Mouse (Mus musculus): ENCODE data around the gene Chml.

Gene Chml

GRCm38 (mm10) chr1:175648615-175649014, 44.1 kb downstream of the Chml start:
- no peak for DNase-seq (ENCODE audit: low read depth, low spot score)

- DNase-seq (ENCODE audit: low read depth, low spot score): no peak
Observed at GRCm38 (mm10) chr1:175646952-175647351, 45.7 kb downstream of the Chml start.

DNA sequence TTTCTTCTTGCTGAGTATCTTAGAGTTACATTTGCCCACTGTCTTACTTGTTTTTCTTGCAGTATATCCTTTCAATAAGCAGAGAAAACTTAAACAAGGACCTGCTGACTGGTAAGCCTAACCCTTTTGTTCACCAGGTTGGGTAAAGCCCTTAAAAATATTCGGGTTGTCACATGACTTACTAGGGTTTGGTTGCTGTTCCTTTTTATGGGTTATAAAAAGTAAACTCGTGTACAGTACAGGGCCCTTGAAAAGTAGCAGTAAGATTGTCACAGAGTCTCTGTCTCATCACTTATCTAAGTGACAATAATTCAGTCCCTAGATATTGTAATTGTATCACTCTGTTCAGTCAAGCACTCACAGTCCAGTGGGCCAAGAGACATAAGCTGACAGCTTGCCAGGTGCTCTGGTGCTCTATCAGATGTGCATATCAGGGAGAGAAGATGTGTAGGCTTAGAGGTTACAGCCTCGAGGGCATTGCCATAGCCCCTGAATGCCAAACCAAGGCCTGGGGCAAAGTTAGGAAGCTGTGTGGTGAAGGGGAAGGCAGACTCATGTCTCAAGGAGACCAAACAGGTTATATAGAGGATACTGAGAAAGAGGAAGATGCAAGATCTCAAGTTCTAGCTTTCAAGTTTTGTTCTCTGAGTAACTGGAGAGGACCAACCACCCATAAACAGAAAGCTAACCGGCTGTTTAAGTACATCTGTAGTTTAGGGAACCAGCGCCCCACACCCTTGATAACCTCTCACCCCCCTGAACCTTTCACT, 49.0 kb downstream of the Chml start:
- no peak for DNase-seq (ENCODE audit: low read depth, low spot score)

DNA sequence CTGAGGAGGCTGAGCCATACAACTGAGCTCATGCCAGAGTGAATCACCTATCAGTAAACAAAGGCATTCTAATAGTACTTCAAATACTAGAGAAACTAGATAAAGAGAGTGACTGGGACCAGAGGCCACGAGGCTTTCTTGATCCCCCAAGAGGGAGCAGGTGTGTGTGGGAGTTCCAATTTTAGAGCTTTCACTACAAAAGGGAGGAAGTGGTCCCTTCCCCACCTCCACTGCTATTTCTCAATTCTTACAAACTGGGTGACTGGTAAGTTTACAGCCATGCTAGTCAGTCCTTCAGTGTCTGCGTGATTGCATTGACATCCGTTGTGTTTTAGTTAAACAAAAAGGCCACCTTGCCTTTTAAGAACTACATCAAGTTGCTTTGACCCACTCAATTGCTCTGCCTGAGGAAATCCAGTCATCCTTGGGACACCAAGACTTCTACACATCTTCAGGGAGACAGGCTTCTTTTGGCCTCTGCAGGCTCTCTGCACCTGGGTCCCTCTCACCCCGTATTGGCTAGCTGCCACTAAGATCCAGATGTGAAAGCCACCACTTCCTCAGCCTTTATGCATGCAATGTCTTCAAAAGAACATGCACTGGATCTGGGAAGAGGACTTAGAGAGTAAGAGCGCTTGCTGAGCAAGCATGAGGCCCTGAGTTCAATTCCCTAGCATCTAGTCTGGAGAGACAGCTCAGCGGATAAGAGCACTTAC, 52.1 kb downstream of the Chml start:
- no peak for DNase-seq (ENCODE audit: low read depth, low spot score)

DNA sequence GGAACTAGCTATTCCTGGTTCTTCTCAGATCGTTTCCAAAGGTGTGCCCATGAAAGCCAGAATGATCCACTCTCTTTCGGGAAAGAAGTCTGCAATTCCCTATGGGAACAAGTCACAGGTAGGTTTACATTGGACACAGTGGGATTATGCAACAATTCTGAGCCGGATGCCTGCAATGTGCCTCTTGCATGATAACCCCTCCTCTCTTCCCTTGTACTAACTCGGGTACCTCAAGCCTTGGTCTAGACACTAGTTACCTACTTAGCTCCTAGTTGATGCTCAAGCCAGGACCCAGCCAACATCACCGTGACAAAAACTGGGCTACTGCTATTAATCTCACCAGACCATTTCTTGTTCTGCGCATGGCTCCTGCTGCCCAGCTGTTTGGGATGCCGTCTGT, 53.6 kb downstream of the Chml start:
- no peak for DNase-seq (ENCODE audit: low read depth, low spot score)

DNA sequence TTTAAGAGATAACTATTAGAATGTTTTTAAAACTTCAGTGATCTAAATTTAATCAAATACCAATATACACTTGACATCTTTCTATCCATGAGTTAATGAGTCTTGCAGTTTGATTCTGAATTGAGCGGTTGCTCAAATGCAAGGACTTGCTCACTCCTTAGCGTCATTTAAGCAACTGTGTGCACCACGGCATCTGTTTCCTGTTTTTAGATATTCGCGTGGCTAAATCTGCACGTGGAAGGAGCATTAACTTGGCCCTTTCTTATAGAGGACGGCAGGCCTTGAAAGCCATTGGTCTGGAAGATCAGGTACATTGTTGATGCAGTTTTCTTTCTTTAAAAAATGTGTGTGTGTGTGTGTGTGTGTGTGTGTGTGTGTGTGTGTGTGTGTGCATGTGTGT, 55.0 kb downstream of the Chml start:
- no peak for DNase-seq (ENCODE audit: low read depth, low spot score)

- DNase-seq (ENCODE audit: low read depth, low spot score): no peak
Observed at GRCm38 (mm10) chr1:175632470-175632869, 60.2 kb downstream of the Chml start.

Measured in telencephalon, adult 2 months (tissue).